Mouse (Mus musculus) spleen, postnatal 14 days (tissue): ENCODE measurements around the gene Kif24.

Source experiments
- DNase-seq, 2 experiments: peaks; one replicate each; pipeline ENCODE4 v3.0.0; 2021 to 2022; ENCODE audit warnings: low spot score in 2 of 2

Kif24 gene

DNA sequence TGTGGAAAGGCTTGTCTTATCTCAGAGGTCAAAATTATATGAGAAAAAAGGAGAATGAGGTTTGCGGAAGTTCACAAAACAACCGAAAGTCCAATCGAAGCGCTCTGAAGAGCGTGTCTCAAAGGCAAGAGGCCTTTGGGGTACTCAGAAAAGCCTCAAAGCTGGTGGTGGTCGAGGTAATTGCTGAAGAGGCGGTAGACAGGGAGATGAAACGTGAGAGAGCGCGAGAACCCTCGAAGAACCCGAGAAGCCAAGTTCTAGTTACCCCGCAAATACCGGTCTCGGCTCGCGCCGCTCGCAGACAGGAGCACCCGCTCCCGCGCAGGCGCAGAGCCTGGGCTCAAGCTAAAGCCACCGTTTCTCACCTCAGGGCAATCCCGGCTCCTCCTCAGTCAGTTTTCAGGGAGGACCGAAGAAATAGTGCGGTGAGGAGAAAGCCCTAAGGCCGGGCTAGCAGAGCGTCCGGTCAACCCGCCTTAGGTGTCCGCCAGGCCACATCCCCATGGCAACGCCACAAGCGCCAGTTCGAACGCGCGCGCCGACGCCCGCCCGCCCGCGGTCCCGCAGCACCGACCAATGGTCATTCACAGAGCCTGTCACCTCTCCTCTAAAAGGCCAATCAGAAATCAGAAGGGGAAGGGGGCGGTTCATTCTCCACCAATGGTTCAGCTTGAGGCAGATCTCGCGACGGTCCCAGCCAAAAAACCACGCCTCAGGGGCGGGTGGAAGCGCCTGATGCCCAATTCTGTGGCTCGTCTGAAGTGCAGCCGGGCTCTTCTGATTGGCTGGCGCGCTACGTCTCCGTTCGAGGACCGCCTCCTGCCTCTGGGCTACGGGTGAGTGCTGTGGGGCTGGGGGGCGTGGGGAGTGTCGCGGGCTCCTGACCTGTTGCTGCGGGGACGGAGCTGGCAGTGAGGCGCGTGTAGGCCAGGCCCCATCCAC, at the start of gene Kif24, which contains the start of gene Nudt2:
Gene Kif24 (minus strand): TSS at position 543 of the 942 bp plus-strand sequence.
Gene Nudt2 (plus strand): TSS at position 807 of the 942 bp plus-strand sequence.
- DNase-seq, result peak; percentile 91 to 94

DNA sequence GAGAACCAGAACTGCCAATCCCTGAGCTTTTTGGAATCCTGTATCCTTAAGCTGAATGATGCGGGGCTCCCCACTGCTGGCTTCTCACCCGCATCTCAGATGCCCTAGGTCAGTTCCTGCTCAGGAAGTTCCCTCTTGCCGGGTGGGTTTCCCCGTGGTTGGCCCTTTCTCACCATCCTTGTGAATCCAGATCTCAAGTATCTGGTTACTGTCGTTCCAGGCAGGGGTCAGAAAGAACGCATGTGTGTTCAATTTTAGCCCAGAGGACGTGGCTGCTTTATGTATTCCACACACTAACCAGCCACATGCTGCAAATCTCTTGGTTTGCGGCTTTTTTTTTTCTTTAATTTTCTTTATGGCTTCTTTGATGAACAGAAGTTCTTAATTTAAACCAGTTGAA, 49.0 kb upstream of the Kif24 start:
- no peak for DNase-seq

DNA sequence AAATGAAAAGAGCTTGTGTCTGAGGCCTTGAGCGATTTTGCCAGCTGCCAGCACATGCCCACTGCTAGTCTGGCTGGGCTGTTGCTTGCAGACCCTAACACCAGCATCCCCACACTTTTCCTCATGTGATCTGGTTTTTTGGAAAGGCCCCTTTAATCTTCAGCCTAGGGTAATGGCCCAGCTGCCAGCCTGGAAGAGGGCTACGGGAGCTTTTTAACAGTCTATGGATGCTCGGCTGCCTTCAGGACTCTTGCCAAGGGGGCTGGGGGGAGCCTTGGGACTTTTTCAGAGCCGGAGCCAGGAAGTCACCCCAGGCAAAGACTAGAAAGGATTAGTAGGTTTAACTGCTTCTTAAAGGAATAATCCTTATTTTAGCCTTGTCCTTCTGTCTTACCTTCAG, 48.6 kb upstream of the Kif24 start:
- no peak for DNase-seq

DNA sequence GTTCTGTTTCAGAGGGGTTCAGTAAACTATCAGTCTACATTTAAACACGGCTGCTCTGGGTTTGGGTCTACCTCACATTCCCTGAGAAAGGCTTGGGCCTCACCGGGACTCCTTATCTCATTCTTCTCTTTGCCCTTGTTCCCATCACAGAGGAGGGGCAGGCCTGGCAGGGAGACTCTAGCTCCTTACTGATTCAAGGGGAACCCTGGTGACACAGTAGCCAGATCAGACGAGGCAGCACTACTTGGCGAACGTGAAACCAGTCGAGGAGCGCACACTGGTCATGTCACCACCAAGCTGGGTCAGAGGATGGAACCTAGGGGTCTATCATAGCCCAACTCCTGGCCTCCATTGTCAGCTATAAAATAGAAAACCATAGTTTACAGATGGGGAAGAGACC, 43.3 kb upstream of the Kif24 start:
- no peak for DNase-seq

DNA sequence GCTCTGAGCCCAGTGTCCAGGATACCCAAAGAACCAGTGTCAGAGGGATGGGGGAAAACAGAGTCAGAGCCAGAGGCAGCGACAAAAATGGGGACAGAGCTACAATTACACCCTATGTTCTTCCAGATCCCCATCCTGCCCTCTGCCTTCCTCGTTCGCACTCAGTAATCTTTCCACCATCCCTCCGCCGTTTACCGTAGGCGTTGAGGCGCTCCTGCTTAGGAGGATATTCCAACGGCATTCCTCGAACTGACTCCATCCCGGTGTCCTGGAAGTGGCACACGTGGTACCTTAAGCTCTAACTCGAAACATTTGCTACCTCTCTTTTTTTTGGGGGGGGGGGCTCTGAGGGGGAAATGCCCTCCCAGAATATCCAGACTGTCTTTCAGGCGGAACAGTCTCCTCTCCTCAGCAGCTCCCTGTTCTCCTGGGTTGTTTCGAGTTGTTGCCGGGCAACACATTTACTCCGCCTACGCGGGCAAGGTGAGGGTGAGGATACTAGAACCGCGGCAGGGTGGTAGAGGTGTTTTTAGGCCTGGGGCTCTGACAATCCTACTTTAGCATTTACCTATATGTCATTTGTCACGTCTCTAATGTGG, 42.7 kb upstream of the Kif24 start:
- no peak for DNase-seq

DNA sequence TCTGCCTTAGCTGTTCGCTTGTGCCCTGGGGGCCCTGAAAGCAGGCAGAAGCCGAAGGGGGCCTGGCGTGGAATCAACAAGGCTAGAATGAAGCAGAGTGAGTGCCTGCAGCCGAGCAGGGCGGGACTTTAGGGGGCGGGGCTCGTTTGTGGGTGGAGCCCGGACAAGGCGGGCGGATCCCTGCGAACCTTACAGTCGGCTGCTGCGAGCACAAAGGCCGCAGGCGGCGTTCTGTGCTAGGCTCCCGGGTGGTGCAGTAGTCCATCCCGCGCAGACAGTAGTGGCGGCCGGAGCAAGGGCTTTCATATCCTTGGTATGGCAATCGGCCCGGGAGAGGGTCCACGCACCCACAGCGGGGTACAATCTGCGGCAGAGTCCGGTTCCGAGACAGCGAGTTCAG, 42.2 kb upstream of the Kif24 start:
- peak; percentile 51 to 61 for DNase-seq

DNA sequence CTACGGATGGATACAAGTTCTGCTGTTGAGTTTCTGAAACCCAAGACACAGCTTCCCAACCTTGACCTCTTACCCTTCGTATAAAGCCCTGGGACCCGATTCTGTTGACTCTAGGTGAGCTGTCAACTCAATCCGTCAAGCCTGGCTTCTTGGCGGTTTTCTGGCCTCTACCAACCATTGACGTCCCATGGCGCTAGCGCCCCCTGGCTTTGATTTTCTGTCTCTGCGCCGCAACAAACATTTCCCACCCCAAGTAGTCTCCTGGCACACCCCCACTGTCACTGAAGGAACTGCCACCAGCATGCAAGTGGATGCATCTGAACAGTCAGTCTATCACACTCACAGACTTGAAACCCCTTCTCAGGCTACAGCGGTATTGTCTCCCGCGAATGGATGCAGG, 41.5 kb upstream of the Kif24 start:
- DNase-seq, result peak in 1 of 2 experiments; percentile 32

DNA sequence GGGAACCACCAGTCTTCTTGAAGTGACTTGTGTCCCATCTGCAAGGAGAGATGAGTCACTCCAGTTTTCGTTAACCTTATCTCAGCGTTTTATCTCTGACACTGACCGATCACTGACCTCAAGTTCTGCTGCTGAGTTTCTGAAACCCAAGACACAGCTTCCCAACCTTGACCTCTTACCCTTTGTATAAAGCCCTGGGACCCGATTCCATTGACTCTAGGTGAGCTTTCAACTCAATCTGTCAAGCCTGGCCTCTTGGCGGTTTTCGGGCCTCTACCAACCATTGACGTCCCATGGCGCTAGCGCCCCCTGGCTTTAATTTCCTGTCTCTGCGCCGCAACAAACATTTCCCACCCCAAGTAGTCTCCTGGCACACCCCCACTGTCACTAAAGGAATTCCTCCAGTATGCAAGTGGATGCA, 40.5 kb upstream of the Kif24 start:
- no peak for DNase-seq

DNA sequence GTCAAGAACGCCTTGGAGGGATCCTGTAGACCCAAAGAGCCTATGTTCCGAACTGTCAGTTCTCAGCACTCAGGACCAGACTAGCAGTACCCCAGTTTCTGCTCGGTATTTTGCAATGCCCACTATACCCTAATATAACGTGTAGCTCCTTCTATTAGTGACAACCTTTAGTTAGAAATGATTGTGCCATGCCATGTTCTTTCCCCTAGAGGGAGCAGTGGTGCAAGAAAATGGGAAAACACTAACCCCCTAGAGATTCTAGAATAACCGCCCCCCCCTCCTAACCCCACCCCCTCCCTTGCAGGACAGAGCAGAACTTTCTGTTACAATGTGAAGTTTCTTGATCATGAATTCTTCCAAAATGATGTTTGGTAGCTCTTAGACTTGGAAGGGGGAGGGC, 39.6 kb upstream of the Kif24 start:
- no peak for DNase-seq

DNA sequence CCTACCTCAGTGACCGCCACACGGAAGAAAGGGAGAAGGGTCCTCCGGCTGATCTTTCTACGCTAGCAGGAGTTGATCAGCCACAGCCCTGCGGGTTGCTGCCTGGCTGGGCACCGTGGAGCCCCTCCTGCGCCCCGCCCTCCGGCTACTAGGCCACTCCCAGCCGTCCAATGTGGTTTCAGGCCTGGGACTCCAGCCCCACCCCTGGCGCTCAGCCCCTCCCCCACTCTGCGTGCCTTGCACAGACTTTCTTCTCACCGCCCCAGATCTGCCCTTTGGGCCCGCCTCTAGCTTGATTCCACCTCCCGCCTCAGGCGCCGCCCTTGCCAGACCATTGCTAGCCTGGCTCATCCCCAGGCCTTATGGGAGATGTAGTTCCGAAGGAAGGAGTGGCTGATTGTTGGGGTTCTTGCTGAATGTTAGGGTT, 38.3 kb upstream of the Kif24 start, which contains the start of gene AI464131:
Gene AI464131 (minus strand): TSS at position 91 of the 427 bp plus-strand sequence.
- DNase-seq, result peak; percentile 57 to 69

DNA sequence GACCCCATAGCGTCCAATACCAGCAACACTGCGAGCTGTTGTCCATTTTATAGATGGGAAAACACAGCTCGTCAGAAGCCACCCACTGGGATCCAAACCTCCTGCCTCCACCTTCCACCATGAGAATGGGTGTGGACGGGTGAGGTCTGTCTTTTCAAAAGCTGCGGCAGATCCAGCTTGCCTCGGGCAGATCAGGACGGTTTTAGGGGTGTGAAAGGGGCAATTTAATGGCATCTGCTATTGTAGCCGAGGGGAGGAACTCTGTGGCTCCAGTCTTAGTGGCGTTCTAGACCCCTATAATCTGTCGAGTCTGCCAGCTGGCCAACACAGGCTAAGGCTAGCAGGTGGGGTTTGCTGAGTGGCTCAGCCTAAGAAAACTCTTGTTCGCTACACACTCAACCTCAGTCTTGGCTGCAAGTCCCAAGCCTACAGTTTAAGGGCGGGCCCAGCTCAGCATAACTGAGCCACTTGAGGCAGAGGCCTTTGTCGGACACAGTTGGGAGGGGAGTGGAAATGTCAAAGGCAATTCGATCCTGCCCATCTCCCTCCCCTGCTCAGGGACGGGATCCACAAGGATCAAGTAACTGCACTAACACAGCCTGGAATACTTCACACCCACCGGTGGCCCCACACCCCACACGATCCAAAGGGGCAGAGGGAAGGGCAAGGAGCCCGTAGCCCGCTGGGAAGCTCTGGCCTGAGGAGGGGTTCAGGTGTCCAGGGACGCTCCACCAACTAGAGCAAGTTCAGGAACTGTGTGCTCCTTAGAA, 37.7 kb upstream of the Kif24 start:
- no peak for DNase-seq

DNA sequence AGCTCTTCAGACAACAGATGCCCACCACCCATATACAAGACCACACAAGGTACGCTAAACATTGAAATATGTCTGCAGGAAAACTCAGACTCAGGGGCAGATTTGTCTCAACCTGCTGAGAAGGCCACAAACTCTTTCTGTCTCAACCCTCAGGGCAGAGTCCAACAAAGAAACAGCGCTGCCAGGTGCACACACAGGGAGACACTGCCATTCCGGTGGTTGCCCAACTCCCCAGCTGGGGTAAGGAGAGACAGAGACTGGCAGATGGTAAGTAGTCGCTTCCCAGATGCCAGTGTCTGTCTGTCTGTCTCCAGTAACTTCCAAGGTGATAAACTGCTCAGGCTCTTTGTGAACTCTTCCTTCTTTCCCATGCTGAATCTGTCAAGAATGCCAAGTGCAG, 36.1 kb upstream of the Kif24 start:
- DNase-seq, result no peak

DNA sequence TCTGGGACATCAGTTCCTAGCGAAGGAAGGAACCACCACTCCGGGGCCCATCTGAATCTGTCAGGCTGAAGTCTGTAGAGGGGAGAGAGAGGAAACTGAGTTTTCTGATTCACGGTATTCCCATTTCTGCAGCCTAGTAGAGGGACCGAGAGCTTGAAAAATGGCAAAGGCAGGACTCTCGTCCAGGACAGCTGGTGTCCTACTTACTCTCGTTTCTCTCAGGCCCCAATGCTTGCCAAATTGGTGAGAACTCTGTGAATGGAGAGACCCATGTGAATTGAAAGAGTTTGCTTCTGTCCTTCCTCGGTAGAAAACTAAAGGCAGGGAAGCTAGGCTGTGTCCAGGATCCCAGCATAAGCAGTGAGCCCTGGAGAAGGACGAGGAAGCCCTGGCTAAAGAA, 34.9 kb upstream of the Kif24 start:
- no peak for DNase-seq

DNA sequence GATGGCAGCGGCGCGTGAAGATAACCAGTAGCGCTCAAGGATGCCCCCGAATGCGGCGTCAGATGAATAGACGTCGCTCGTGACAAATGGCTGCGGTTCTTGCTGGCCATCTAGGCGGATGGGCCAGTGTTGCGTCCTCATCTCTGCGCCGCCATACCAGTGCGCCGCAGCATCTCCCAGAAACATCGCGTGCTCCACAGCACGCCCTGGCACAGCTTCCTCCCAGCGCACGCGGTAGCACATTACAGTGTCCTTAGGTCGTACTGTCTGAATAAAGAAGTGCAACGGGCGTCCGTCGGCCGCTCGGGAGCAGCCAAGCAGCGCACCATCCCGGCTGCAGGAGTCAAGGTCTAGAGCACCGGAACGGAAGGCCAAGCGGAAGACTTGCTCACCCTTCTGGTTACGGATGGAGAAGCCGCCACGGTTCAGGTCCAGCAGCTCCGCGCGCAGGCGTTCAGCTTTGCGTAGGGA, 34.3 kb upstream of the Kif24 start:
- DNase-seq, result no peak

DNA sequence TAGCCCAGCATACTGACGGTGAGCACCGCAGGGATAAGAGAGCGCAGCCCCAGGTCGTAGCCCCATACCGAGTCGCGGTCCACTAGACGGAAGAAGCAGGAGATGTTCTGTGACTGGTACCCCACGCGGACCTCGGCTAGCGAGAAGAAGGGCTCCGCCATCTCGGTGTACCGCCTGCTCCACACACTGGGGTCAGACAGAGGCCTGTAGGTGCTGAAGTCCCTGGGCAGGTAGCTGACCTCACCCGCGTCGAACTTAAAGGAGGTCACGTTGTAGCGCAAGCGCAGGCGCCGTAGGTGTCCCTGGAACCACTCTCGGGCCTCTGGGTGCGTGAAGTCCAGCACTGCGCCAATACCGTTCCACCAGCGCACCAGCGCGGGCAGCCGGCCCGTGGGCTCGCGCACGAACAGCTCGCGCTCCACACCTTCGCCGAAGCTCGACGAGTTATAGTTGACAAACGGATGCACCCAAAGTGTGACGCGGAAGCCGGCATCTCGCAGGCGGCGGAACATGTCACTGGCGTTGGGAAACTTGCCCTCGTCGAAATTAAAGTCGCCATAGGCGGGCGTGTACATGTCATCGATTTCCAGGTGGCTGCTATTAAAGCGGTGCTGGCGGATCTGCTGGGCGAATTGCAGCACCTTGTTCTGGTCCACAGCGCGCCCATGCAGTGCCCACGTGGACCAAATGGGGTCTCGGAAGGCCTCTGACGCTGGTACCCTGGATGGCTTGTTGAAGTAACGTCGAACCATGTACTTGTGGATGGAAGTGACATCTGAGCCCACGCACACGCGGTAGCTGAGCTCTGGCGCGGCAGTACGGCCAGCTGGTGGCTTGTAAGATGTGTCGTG, 33.5 kb upstream of the Kif24 start:
- no peak for DNase-seq

DNA sequence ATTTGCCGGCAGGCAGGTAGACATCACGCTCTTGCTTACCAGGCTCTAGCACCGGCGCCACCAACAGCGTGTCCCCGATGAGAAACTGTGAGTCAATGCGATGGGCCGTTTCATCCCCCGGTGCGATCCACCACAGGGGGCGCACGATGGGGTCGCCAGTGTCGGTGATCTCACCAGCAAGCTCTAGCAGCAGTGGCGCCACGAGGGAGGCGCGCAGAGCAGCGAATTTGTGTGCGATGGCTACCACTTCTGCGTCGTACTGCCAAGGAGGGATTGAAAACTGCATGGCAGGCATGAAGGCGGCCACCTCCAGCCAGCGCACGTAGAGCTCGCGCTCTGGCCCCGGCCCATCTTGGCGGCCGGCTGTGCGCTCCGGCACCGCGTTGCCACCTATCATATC, 32.9 kb upstream of the Kif24 start:
- DNase-seq, result no peak

DNA sequence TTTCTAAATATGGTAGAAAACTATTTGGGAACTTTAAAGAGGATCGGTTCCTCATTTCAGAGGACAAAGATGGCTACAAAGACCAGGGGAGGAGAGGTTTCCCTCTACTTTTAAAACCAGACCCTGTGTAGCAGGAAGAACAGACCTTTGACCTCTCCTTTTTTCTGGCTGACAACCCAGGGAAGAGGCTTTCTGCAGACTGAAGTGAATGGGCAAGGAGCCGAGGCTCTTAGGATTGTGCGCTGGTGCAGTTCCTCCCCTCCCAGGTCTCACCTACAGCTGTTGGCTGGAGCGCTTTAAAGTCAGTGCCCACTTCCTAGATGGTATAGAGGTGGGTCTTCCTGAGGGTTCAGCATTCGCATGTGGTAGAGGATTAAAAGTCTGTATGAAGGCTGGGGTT, 32.4 kb upstream of the Kif24 start:
- no peak for DNase-seq

DNA sequence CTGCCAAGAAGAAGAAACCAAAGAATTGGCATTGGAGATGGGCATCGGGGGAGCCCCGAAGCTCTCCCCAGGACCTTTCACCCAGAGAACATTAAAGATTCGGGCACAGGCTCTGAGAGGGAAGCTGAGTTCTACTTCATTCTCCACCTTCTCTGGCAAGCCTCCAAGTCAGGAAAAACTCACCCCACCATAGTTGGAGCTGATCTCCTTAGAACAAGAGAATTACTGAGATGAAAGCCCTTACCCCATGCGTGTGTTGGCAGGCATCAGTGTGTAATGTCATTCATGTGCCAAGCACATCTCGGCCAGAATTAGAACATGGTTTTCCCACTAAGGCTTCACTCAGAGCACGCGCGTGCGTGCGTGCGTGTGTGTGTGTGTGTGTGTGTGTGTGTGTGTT, 31.2 kb upstream of the Kif24 start:
- DNase-seq, result no peak

DNA sequence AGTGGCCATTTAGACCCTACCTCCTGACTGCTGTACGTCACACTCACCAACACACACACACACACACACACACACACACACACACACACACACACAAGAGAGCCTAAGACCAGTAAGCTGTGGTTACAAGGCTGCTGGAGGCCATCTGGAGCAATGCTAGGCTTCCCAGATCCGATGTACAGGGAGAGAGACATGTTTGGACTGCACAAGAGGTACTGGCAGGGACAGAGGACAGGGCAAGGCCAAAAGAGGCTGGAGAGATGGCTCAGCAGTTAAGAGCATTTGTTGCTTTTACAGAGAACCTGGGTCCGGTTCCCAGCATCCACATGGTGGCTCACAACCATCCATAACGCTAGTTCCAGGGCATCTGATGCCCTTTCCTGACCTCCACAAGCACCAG, 30.4 kb upstream of the Kif24 start:
- no peak for DNase-seq

DNA sequence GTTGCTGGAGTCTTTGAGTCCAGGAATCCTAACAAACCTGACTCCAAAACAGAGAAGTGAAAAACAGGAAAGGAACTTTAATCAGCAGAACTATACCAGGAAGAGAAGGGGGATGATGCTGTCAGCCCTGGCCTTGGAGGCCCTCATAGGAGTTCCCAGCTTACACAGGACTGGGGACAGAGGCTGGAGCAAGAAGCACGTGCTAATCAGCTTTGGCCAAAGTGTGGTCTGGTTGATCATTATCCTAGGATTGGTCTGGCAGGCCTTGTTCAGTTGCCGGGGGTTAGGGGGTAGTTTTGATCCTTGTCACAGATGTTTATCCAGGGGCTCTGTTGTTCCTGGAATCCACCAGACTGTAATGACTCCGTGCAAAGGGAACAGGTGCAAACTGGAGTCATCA, 29.7 kb upstream of the Kif24 start:
- DNase-seq, result no peak

DNA sequence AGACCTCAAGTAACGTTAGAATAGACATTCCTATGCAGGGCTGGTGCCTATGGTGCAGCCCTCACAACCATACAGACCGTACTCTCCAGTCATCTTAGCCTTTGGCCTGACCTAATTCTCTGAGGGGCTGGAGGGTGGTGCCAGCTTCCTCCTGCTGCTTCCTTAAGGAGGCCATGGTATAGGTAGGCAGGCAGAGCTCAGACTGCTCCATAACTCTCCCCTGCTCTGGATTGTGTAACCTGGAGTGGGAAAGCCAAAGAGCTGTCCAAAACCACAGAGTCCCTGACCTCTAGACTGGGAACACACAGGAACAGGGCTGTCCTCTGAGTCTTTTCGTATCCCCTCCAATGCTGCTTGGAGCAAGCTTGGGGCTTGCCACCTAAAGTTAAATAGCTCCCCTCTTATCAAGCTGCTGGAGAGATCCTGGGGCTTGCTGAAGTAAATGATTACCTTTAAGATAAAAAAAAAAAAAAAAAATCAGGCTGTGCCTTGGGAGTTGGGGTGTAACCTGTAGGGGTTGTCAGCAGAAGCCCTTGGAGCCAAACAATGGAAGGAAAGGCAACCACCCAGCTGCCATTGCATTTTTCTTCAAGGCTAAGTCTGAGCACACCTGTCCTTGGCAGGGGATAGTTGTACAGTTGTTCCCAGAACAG, 28.9 kb upstream of the Kif24 start:
- no peak for DNase-seq
